Mouse (Mus musculus): Measurements from ENCODE around the gene Theg. TPM values are rescaled to one million over a fixed set of nuclear protein-coding genes. Genes with fewer than 3 reads are reported as not detected.

The Theg gene
- polyA plus RNA-seq, 1 experiment from 2014 or later: not detected

- Histone ChIP-seq H3K36me3 (ENCODE audit: control insufficient read depth, insufficient read depth, low read length) (no peaks in the 10 kb centered on the region), H3K9ac (replicated peaks; ENCODE audit: low read depth, low read length) (no peak overlapping the region)
- WGBS: 66% methylated on average over 8 of the region's 8 CpGs
Observed at GRCm38 (mm10) chr10:79586243-79586642, 888 bp downstream of the Theg start.

GRCm38 (mm10) chr10:79585723-79586122 lies 1.4 kb downstream of the Theg start:
- 94% methylated on average over 5 of the region's 5 CpGs for WGBS
- Histone ChIP-seq H3K27ac (ENCODE audit: low read length) (no peak overlapping the region), H3K9me3 (ENCODE audit: control insufficient read depth, low read depth, low read length) (no peaks in the 10 kb centered on the region), H3K4me1 (ENCODE audit: control insufficient read depth, insufficient read depth, low read length) (no peaks in the 10 kb centered on the region), H3K4me3 (ENCODE audit: low read depth, low read length) (no peak overlapping the region), H3K4me2 (replicated peaks; ENCODE audit: low read depth, low read length) (no peak overlapping the region), H3K36me3 (ENCODE audit: control insufficient read depth, insufficient read depth, low read length) (no peaks in the 10 kb centered on the region), H3K27me3 (ENCODE audit: control insufficient read depth, insufficient read depth, low read length) (no peaks in the 10 kb centered on the region), H3K9ac (replicated peaks; ENCODE audit: low read depth, low read length) (no peak overlapping the region)
- no peak for ATAC-seq (ENCODE audit: insufficient number of reproducible peaks, insufficient read depth, low FRiP score, low read depth)

More at GRCm38 (mm10) chr10:79586243-79586642, 888 bp downstream of the Theg start:
- H3K4me1 ChIP-seq (ENCODE audit: control insufficient read depth, insufficient read depth, low read length): no peaks in the 10 kb centered on the region
- H3K27ac ChIP-seq (ENCODE audit: low read length): no peak overlapping the region
- no peak overlapping the region for H3K4me2 ChIP-seq (replicated peaks; ENCODE audit: low read depth, low read length)
- H3K9me3 ChIP-seq (ENCODE audit: control insufficient read depth, low read depth, low read length): no peaks in the 10 kb centered on the region
- no peaks in the 10 kb centered on the region for H3K27me3 ChIP-seq (ENCODE audit: control insufficient read depth, insufficient read depth, low read length)
- no peak overlapping the region for H3K4me3 ChIP-seq (ENCODE audit: low read depth, low read length)
- no peak for ATAC-seq (ENCODE audit: insufficient number of reproducible peaks, insufficient read depth, low FRiP score, low read depth)

- no peak overlapping the region for H3K9ac ChIP-seq (replicated peaks; ENCODE audit: low read depth, low read length)
- 89% methylated on average over 6 of the region's 6 CpGs for WGBS
- no peaks in the 10 kb centered on the region for H3K36me3 ChIP-seq (ENCODE audit: control insufficient read depth, insufficient read depth, low read length)
- H3K9me3 ChIP-seq (ENCODE audit: control insufficient read depth, low read depth, low read length): no peaks in the 10 kb centered on the region
- H3K4me1 ChIP-seq (ENCODE audit: control insufficient read depth, insufficient read depth, low read length): no peaks in the 10 kb centered on the region
- H3K27me3 ChIP-seq (ENCODE audit: control insufficient read depth, insufficient read depth, low read length): no peaks in the 10 kb centered on the region
- no peak overlapping the region for H3K27ac ChIP-seq (ENCODE audit: low read length)
- no peak for ATAC-seq (ENCODE audit: insufficient number of reproducible peaks, insufficient read depth, low FRiP score, low read depth)
- no peak overlapping the region for H3K4me2 ChIP-seq (replicated peaks; ENCODE audit: low read depth, low read length)
- no peak overlapping the region for H3K4me3 ChIP-seq (ENCODE audit: low read depth, low read length)
Observed at GRCm38 (mm10) chr10:79585136-79585535, 2.0 kb downstream of the Theg start.

- Histone ChIP-seq H3K27me3 (ENCODE audit: control insufficient read depth, insufficient read depth, low read length) (no peaks in the 10 kb centered on the region), H3K4me2 (replicated peaks; ENCODE audit: low read depth, low read length) (no peak overlapping the region), H3K9ac (replicated peaks; ENCODE audit: low read depth, low read length) (no peak overlapping the region), H3K27ac (ENCODE audit: low read length) (no peak overlapping the region), H3K4me3 (ENCODE audit: low read depth, low read length) (no peak overlapping the region), H3K9me3 (ENCODE audit: control insufficient read depth, low read depth, low read length) (no peaks in the 10 kb centered on the region), H3K4me1 (ENCODE audit: control insufficient read depth, insufficient read depth, low read length) (no peaks in the 10 kb centered on the region), H3K36me3 (ENCODE audit: control insufficient read depth, insufficient read depth, low read length) (no peaks in the 10 kb centered on the region)
- no peak for ATAC-seq (ENCODE audit: insufficient number of reproducible peaks, insufficient read depth, low FRiP score, low read depth)
- WGBS: 75% methylated on average over 9 of the region's 9 CpGs
Observed at GRCm38 (mm10) chr10:79584426-79584825, 2.7 kb downstream of the Theg start.

GRCm38 (mm10) chr10:79584021-79584420 lies 3.1 kb downstream of the Theg start:
- 56% methylated on average over 7 of the region's 7 CpGs for WGBS
- Histone ChIP-seq H3K36me3 (ENCODE audit: control insufficient read depth, insufficient read depth, low read length) (no peaks in the 10 kb centered on the region), H3K4me2 (replicated peaks; ENCODE audit: low read depth, low read length) (no peak overlapping the region), H3K4me1 (ENCODE audit: control insufficient read depth, insufficient read depth, low read length) (no peaks in the 10 kb centered on the region), H3K27me3 (ENCODE audit: control insufficient read depth, insufficient read depth, low read length) (no peaks in the 10 kb centered on the region), H3K4me3 (ENCODE audit: low read depth, low read length) (no peak overlapping the region), H3K9ac (replicated peaks; ENCODE audit: low read depth, low read length) (no peak overlapping the region), H3K9me3 (ENCODE audit: control insufficient read depth, low read depth, low read length) (no peaks in the 10 kb centered on the region), H3K27ac (ENCODE audit: low read length) (no peak overlapping the region)
- no peak for ATAC-seq (ENCODE audit: insufficient number of reproducible peaks, insufficient read depth, low FRiP score, low read depth)

GRCm38 (mm10) chr10:79581501-79581900 lies 5.6 kb downstream of the Theg start:
- Histone ChIP-seq H3K4me2 (replicated peaks; ENCODE audit: low read depth, low read length) (no peak overlapping the region), H3K27ac (ENCODE audit: low read length) (no peak overlapping the region), H3K4me3 (ENCODE audit: low read depth, low read length) (no peak overlapping the region), H3K9me3 (ENCODE audit: control insufficient read depth, low read depth, low read length) (no peaks in the 10 kb centered on the region), H3K36me3 (ENCODE audit: control insufficient read depth, insufficient read depth, low read length) (no peaks in the 10 kb centered on the region), H3K4me1 (ENCODE audit: control insufficient read depth, insufficient read depth, low read length) (no peaks in the 10 kb centered on the region), H3K9ac (replicated peaks; ENCODE audit: low read depth, low read length) (no peak overlapping the region), H3K27me3 (ENCODE audit: control insufficient read depth, insufficient read depth, low read length) (no peaks in the 10 kb centered on the region)
- 80% methylated on average over 8 of the region's 8 CpGs for WGBS
- no peak for ATAC-seq (ENCODE audit: insufficient number of reproducible peaks, insufficient read depth, low FRiP score, low read depth)

- Histone ChIP-seq H3K4me3 (ENCODE audit: low read depth, low read length) (no peak overlapping the region), H3K27ac (ENCODE audit: low read length) (no peak overlapping the region), H3K9me3 (ENCODE audit: control insufficient read depth, low read depth, low read length) (no peaks in the 10 kb centered on the region), H3K36me3 (ENCODE audit: control insufficient read depth, insufficient read depth, low read length) (no peaks in the 10 kb centered on the region), H3K4me2 (replicated peaks; ENCODE audit: low read depth, low read length) (no peak overlapping the region), H3K9ac (replicated peaks; ENCODE audit: low read depth, low read length) (no peak overlapping the region), H3K4me1 (ENCODE audit: control insufficient read depth, insufficient read depth, low read length) (no peaks in the 10 kb centered on the region), H3K27me3 (ENCODE audit: control insufficient read depth, insufficient read depth, low read length) (no peaks in the 10 kb centered on the region)
- 43% methylated on average over 6 of the region's 6 CpGs for WGBS
- ATAC-seq (ENCODE audit: insufficient number of reproducible peaks, insufficient read depth, low FRiP score, low read depth): no peak
Observed at GRCm38 (mm10) chr10:79580811-79581210, 6.3 kb downstream of the Theg start.

- WGBS: 71% methylated on average over 7 of the region's 7 CpGs
- no peak overlapping the region for H3K27ac ChIP-seq (ENCODE audit: low read length)
Observed at GRCm38 (mm10) chr10:79580356-79580755, 6.8 kb downstream of the Theg start.

GRCm38 (mm10) chr10:79579781-79580180 lies 7.3 kb downstream of the Theg start:
- H3K4me3 ChIP-seq (ENCODE audit: low read depth, low read length): no peak overlapping the region
- H3K9ac ChIP-seq (replicated peaks; ENCODE audit: low read depth, low read length): no peak overlapping the region
- WGBS: 80% methylated on average over 12 of the region's 12 CpGs
- no peaks in the 10 kb centered on the region for H3K36me3 ChIP-seq (ENCODE audit: control insufficient read depth, insufficient read depth, low read length)
- H3K4me2 ChIP-seq (replicated peaks; ENCODE audit: low read depth, low read length): no peak overlapping the region
- H3K9me3 ChIP-seq (ENCODE audit: control insufficient read depth, low read depth, low read length): no peaks in the 10 kb centered on the region
- no peaks in the 10 kb centered on the region for H3K4me1 ChIP-seq (ENCODE audit: control insufficient read depth, insufficient read depth, low read length)
- ATAC-seq (ENCODE audit: insufficient number of reproducible peaks, insufficient read depth, low FRiP score, low read depth): no peak
- H3K27ac ChIP-seq (ENCODE audit: low read length): no peak overlapping the region
- no peaks in the 10 kb centered on the region for H3K27me3 ChIP-seq (ENCODE audit: control insufficient read depth, insufficient read depth, low read length)

More at GRCm38 (mm10) chr10:79580356-79580755, 6.8 kb downstream of the Theg start:
- Histone ChIP-seq H3K4me3 (ENCODE audit: low read depth, low read length) (no peak overlapping the region), H3K27me3 (ENCODE audit: control insufficient read depth, insufficient read depth, low read length) (no peaks in the 10 kb centered on the region), H3K36me3 (ENCODE audit: control insufficient read depth, insufficient read depth, low read length) (no peaks in the 10 kb centered on the region), H3K4me1 (ENCODE audit: control insufficient read depth, insufficient read depth, low read length) (no peaks in the 10 kb centered on the region), H3K4me2 (replicated peaks; ENCODE audit: low read depth, low read length) (no peak overlapping the region), H3K9ac (replicated peaks; ENCODE audit: low read depth, low read length) (no peak overlapping the region), H3K9me3 (ENCODE audit: control insufficient read depth, low read depth, low read length) (no peaks in the 10 kb centered on the region)
- ATAC-seq (ENCODE audit: insufficient number of reproducible peaks, insufficient read depth, low FRiP score, low read depth): no peak
